Mouse (Mus musculus): ENCODE results near the gene Zfp979. TPM values are rescaled to one million over a fixed set of nuclear protein-coding genes. Genes with fewer than 3 reads are reported as not detected.

The Zfp979 gene
- polyA plus RNA-seq, 1 experiment from 2014 or later: 3.0 TPM

Other genes with a start within 250 kb of the Zfp979 start
- 8.1 and 8.3 TPM in 2 replicates for gene Zfp982, start 150.1 kb downstream of the Zfp979 start, polyA plus RNA-seq (2014; fragmentation: Nextera tagmentation; extraction: Ambion mirVana)
- gene Gm16503, start 102.3 kb downstream of the Zfp979 start, polyA plus RNA-seq (2014; fragmentation: Nextera tagmentation; extraction: Ambion mirVana): 0.59 and 0.67 TPM in 2 replicates
- 0.26 and 0.71 TPM in 2 replicates for gene Zfp985, start 89.2 kb downstream of the Zfp979 start, polyA plus RNA-seq (2014; fragmentation: Nextera tagmentation; extraction: Ambion mirVana)
- not detected in 2 replicates for gene Zfp534, start 60.0 kb upstream of the Zfp979 start, polyA plus RNA-seq (2014; fragmentation: Nextera tagmentation; extraction: Ambion mirVana)
- 10.6 and 12.3 TPM in 2 replicates for gene Zfp984, start 167.3 kb upstream of the Zfp979 start, polyA plus RNA-seq (2014; fragmentation: Nextera tagmentation; extraction: Ambion mirVana)
- gene Zfp933, start 205.9 kb upstream of the Zfp979 start, polyA plus RNA-seq (2014; fragmentation: Nextera tagmentation; extraction: Ambion mirVana): 4.9 and 7.9 TPM in 2 replicates
- gene Miip, start 226.3 kb upstream of the Zfp979 start, polyA plus RNA-seq (2014; fragmentation: Nextera tagmentation; extraction: Ambion mirVana): 32.9 and 33.1 TPM in 2 replicates
- gene Fv1, start 226.5 kb upstream of the Zfp979 start, polyA plus RNA-seq (2014; fragmentation: Nextera tagmentation; extraction: Ambion mirVana): 8.6 and 10.0 TPM in 2 replicates

Data from stomach, embryonic 14.5 days (tissue).